Mouse (Mus musculus) midbrain, embryonic 12.5 days (tissue): Measurements from ENCODE around the gene Eif5a. TPM values are rescaled to one million over a fixed set of nuclear protein-coding genes. Genes with fewer than 3 reads are reported as not detected.

Experiments
- ATAC-seq: fragments of 200-750 bp; cut with Nextera tagmentation; 2 replicates; pipeline ENCODE4 v1.8.0; 2017; ENCODE audit warnings: low read depth, moderate TSS enrichment, moderate library complexity; ENCODE audit not compliant: low FRiP score
- H3K27ac ChIP-seq: fragments of 300-500 bp; sonication (generic); replicated peaks from 2 replicates; pipeline ENCODE4 v1.5.1; 2016; ENCODE audit warnings: mild to moderate bottlenecking
- H3K27me3 ChIP-seq: fragments of 300-500 bp; sonication (generic); 2 replicates; pipeline ENCODE4 v1.6.1; 2016; ENCODE audit warnings: mild to moderate bottlenecking
- H3K36me3 ChIP-seq: fragments of 300-500 bp; sonication (generic); 2 replicates; pipeline ENCODE4 v1.6.1; 2016
- H3K4me1 ChIP-seq: fragments of 300-500 bp; sonication (generic); 2 replicates; pipeline ENCODE4 v1.6.1; 2016
- H3K4me2 ChIP-seq: fragments of 300-500 bp; sonication (generic); replicated peaks from 2 replicates; pipeline ENCODE4 v1.6.1; 2016; ENCODE audit warnings: mild to moderate bottlenecking, moderate library complexity
- H3K4me3 ChIP-seq: fragments of 300-500 bp; sonication (generic); 2 replicates; pipeline ENCODE4 v1.5.1; 2016; ENCODE audit warnings: mild to moderate bottlenecking
- H3K9ac ChIP-seq: fragments of 300-500 bp; sonication (generic); replicated peaks from 2 replicates; pipeline ENCODE4 v1.6.1; 2016; ENCODE audit warnings: mild to moderate bottlenecking, moderate library complexity
- H3K9me3 ChIP-seq: fragments of 300-500 bp; sonication (generic); 2 replicates; pipeline ENCODE4 v1.6.1; 2016; ENCODE audit warnings: mild to moderate bottlenecking
- WGBS: fragments of 180-500 bp; shearing (Covaris S2); methylation state at CpG from one replicate; pipeline ENCODE4 v1.1.7; 2016; 5-methylcytosine and 5-hydroxymethylcytosine counted together
- polyA plus RNA-seq: library from polyadenylated mRNA; unstranded; fragments of >200 nt; fragmentation: Nextera tagmentation; extraction: Ambion mirVana; gene quantifications from 2 replicates; pipeline ENCODE4 v1.2.1, GENCODE M21; 2016

Gene Eif5a
- polyA plus RNA-seq, 1 experiment from 2014 or later, result 1,465 TPM

DNA sequence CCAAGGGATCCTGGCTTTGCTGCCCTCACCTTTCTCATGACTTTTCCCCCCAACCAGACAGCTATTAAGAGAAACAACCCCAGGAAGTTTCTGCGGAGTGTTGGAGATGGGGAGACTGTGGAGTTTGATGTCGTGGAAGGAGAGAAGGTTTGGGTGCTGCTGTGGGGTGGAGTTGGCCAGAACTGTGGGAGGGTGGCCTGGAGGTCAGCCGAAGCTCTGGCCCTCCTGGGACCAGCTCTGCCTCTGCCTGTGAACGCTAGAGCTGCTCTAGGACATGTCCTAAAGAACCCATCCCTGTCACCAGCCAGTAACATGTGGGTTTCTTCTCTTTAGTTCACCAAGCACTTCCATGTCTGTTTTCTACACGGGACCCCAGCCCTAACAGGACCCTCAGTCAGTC lies 17.4 kb upstream of the Eif5a start:
- 82% methylated on average over 5 of the region's 5 CpGs for WGBS

GRCm38 (mm10) chr11:69938401-69938979 lies 16.7 kb upstream of the Eif5a start:
- peaks cover 21% of the 10 kb centered on the region for H3K4me1 ChIP-seq
- H3K27ac ChIP-seq, result no peak overlapping the region
- H3K27me3 ChIP-seq, result peaks cover 69% of the 10 kb centered on the region
- no peak overlapping the region for H3K4me3 ChIP-seq
- H3K4me2 ChIP-seq, result no peak overlapping the region
- no peak overlapping the region for H3K9ac ChIP-seq
- ATAC-seq, result no peak
- no peaks in the 10 kb centered on the region for H3K9me3 ChIP-seq
- 28% methylated on average over 9 of the region's 9 CpGs for WGBS
- no peaks in the 10 kb centered on the region for H3K36me3 ChIP-seq

More for the DNA sequence above, 17.4 kb upstream of the Eif5a start:
- H3K27me3 ChIP-seq, result peaks cover 65% of the 10 kb centered on the region
- H3K9ac ChIP-seq, result no peak overlapping the region
- H3K4me2 ChIP-seq, result no peak overlapping the region
- peaks cover 21% of the 10 kb centered on the region for H3K4me1 ChIP-seq
- no peak for ATAC-seq
- no peak overlapping the region for H3K4me3 ChIP-seq
- no peaks in the 10 kb centered on the region for H3K9me3 ChIP-seq
- H3K36me3 ChIP-seq, result no peaks in the 10 kb centered on the region
- H3K27ac ChIP-seq, result no peak overlapping the region

GRCm38 (mm10) chr11:69937834-69938233 lies 16.1 kb upstream of the Eif5a start:
- no peak for ATAC-seq
- peaks cover 69% of the 10 kb centered on the region for H3K27me3 ChIP-seq
- H3K36me3 ChIP-seq, result no peaks in the 10 kb centered on the region
- no peak overlapping the region for H3K27ac ChIP-seq
- no peak overlapping the region for H3K4me2 ChIP-seq
- no peak overlapping the region for H3K4me3 ChIP-seq
- H3K9ac ChIP-seq, result 0 out of 2 replicates have a peak overlapping the region, but pooled peaks have one; percentile 11
- no peaks in the 10 kb centered on the region for H3K9me3 ChIP-seq
- peaks cover 21% of the 10 kb centered on the region for H3K4me1 ChIP-seq
- 67% methylated on average over 5 of the region's 5 CpGs for WGBS

DNA sequence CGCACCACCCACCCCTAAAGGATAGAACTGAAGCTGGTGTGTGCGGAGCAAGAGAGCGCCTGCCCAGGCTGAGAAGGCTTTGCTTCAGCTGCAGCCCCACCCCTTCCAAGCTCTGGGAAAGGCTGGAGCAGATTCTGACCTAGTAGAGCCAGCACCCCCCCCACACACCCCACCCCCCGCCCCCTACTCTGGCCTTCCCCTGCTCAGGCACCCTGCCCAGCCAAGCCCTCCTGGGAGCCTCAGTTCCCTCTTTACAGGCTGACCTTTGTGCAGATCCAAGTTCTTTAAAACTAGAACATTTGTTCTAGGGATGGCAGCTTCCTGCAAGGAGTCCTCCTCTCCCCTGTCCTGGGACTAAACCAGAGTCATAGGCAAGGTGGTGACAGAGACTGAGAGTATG lies 15.6 kb upstream of the Eif5a start:
- no peak for ATAC-seq
- peaks cover 71% of the 10 kb centered on the region for H3K27me3 ChIP-seq
- WGBS, result 36% methylated on average over 4 of the region's 4 CpGs
- H3K9me3 ChIP-seq, result no peaks in the 10 kb centered on the region
- H3K4me1 ChIP-seq, result peaks cover 21% of the 10 kb centered on the region
- H3K36me3 ChIP-seq, result no peaks in the 10 kb centered on the region
- no peak overlapping the region for H3K27ac ChIP-seq
- no peak overlapping the region for H3K4me2 ChIP-seq
- H3K9ac ChIP-seq, result no peak overlapping the region
- H3K4me3 ChIP-seq, result no peak overlapping the region

DNA sequence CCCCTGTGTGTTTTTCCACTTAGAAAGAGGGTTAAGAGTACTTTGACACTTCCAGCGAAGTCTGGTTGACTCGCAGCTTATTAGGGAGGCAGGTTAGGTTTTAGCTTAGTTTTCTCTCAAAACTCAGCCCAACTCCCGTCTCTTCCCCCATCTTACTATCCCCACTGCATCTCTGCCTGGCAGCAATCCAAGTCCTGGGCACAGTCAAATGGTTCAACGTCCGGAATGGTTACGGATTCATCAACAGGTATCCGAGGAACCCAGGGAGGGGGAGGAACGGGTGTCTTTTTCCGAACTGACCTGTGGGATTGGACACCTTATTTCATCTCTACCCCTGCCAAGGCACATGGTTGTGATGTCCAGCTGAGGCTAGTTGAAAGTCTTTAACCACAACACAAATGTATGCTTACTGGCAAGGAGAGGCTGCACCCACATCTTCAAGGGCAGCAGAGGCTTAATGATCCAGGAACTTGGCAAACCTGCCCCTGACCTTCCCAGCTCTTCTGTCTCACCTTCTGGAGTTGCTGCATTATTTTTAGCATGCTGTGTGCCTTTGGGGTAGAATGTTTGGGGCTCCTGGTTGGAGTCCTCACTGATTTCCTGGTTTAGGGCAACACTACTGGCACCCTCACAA lies 15.1 kb upstream of the Eif5a start:
- no peak for ATAC-seq
- Histone ChIP-seq H3K27ac (no peak overlapping the region), H3K36me3 (no peaks in the 10 kb centered on the region), H3K4me2 (peak overlapping the region; percentile 100), H3K27me3 (peaks cover 71% of the 10 kb centered on the region), H3K4me1 (peaks cover 21% of the 10 kb centered on the region), H3K9me3 (no peaks in the 10 kb centered on the region), H3K9ac (peak overlapping the region; percentile 70; the same call in 1 of the 2 replicates), H3K4me3 (peak overlapping the region; percentile 58)
- WGBS, result 45% methylated on average over 9 of the region's 9 CpGs

DNA sequence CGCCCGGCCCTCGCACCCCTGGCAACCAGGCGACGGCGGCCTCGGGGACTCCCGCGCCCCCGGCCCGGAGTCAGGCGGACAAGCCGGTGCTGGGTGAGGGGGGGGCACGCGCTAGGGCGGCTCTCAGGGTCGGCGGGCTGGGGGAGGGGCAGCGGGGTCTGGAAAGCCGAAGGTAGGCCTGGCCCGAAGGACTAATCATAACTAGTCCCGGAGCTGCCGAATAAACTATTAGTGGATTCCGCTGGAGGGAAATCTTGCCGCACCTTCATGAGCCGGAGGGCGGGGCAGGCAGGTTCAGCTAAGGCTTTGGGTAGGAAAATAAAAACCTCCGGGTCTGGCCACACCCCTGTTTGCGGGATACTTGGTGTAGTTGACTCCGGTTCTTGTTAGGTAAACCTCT lies 14.4 kb upstream of the Eif5a start:
- 2% methylated on average over 30 of the region's 30 CpGs for WGBS
- no peak; the same call in 1 of the 2 replicates for ATAC-seq
- no peaks in the 10 kb centered on the region for H3K9me3 ChIP-seq

GRCm38 (mm10) chr11:69935137-69935879 lies 13.6 kb upstream of the Eif5a start, which contains the start of gene Ybx2:
TSS of gene Ybx2 (plus strand) at chr11:69935796.
- H3K4me2 ChIP-seq, result peak within 1 kb of the TSS; percentile 100
- H3K36me3 ChIP-seq, result no peaks in the 10 kb centered on the region
- peak within 1 kb of the TSS; percentile 58 for H3K4me3 ChIP-seq
- ATAC-seq, result peak; percentile 92
- peaks cover 21% of the 10 kb centered on the region for H3K4me1 ChIP-seq
- H3K9ac ChIP-seq, result peak within 1 kb of the TSS; percentile 70
- peaks cover 65% of the 10 kb centered on the region for H3K27me3 ChIP-seq
- H3K27ac ChIP-seq, result no peak within 1 kb of the TSS; the same call in 1 of the 2 replicates
- 1% methylated on average over 60 of the region's 62 CpGs for WGBS
- no peaks in the 10 kb centered on the region for H3K9me3 ChIP-seq

More for the DNA sequence above, 14.4 kb upstream of the Eif5a start:
- peak overlapping the region; percentile 100 for H3K4me2 ChIP-seq
- peak overlapping the region; percentile 58 for H3K4me3 ChIP-seq
- H3K27ac ChIP-seq, result no peak overlapping the region
- no peaks in the 10 kb centered on the region for H3K36me3 ChIP-seq
- H3K27me3 ChIP-seq, result peaks cover 71% of the 10 kb centered on the region
- peak overlapping the region; percentile 70 for H3K9ac ChIP-seq
- H3K4me1 ChIP-seq, result peaks cover 21% of the 10 kb centered on the region

- peaks cover 61% of the 10 kb centered on the region for H3K27me3 ChIP-seq
- H3K9ac ChIP-seq, result no peak overlapping the region
- no peak overlapping the region for H3K27ac ChIP-seq
- H3K4me3 ChIP-seq, result no peak overlapping the region
- H3K36me3 ChIP-seq, result no peaks in the 10 kb centered on the region
- no peak for ATAC-seq
- no peaks in the 10 kb centered on the region for H3K9me3 ChIP-seq
- WGBS, result 24% methylated on average over 6 of the region's 6 CpGs
- peaks cover 21% of the 10 kb centered on the region for H3K4me1 ChIP-seq
- H3K4me2 ChIP-seq, result peak overlapping the region; percentile 100
Observed at GRCm38 (mm10) chr11:69934681-69935080, 12.9 kb upstream of the Eif5a start.

- H3K4me1 ChIP-seq, result peaks cover 21% of the 10 kb centered on the region
- no peak overlapping the region for H3K27ac ChIP-seq
- H3K9ac ChIP-seq, result no peak overlapping the region
- no peaks in the 10 kb centered on the region for H3K36me3 ChIP-seq
- 2% methylated on average over 18 of the region's 18 CpGs for WGBS
- no peaks in the 10 kb centered on the region for H3K9me3 ChIP-seq
- H3K27me3 ChIP-seq, result peaks cover 56% of the 10 kb centered on the region
- peak; percentile 38; the same call in 1 of the 2 replicates for ATAC-seq
- peak overlapping the region; percentile 37 for H3K4me2 ChIP-seq
- peak overlapping the region; percentile 17; the same call in 1 of the 2 replicates for H3K4me3 ChIP-seq
Observed at GRCm38 (mm10) chr11:69934169-69934568, 12.4 kb upstream of the Eif5a start.

DNA sequence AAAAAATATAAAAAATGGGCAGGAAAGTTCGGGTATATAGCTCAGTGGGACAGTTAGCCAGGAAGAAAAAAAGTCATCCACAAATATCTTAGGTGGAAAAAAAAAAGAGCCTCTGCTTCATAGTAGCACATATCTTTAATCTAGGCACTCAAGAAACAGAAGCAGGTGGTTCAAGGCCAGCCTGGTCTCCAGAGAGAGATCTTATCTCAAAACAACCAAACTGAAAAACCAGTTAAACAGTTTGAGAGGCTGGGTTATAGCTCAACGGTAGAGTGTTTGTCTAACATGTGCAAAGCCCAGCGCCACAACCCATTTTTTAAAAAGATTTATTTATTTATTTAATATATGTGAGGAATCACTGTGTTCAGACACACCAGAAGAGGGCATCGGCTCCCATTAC lies 11.3 kb upstream of the Eif5a start:
- Histone ChIP-seq H3K4me1 (peaks cover 21% of the 10 kb centered on the region), H3K9me3 (no peaks in the 10 kb centered on the region), H3K4me2 (no peak overlapping the region), H3K27me3 (peaks cover 45% of the 10 kb centered on the region), H3K9ac (no peak overlapping the region), H3K36me3 (no peaks in the 10 kb centered on the region), H3K27ac (no peak overlapping the region), H3K4me3 (no peak overlapping the region)
- no peak for ATAC-seq
- 76% methylated on average over 4 of the region's 4 CpGs for WGBS

DNA sequence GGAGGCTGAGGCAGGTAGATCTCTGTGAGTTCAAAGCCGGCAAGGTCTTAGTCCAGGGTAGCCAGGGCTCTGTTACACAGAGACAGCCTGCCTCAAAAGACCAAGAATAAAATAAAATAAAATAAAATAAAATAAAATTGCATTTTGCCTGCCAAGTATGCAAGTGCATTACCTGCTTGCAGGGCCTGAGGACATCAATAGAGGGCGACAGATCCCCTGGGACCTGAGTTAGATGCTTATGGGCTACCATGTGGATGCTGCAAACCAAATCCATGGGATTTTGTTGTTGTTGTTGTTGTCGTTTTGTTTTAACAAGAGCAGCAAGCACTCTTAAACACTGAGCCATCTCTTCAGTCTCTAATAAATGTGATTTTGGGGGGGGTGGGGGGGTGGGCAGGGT lies 10.5 kb upstream of the Eif5a start:
- no peaks in the 10 kb centered on the region for H3K9me3 ChIP-seq
- WGBS, result 31% methylated on average over 3 of the region's 3 CpGs
- H3K4me2 ChIP-seq, result no peak overlapping the region

GRCm38 (mm10) chr11:69931769-69932168 lies 10.0 kb upstream of the Eif5a start:
- no peak overlapping the region for H3K4me2 ChIP-seq
- no peaks in the 10 kb centered on the region for H3K36me3 ChIP-seq
- WGBS, result 74% methylated on average over 8 of the region's 8 CpGs
- H3K27ac ChIP-seq, result no peak overlapping the region
- H3K9ac ChIP-seq, result no peak overlapping the region
- ATAC-seq, result no peak
- H3K27me3 ChIP-seq, result peaks cover 32% of the 10 kb centered on the region
- H3K4me1 ChIP-seq, result peaks cover 21% of the 10 kb centered on the region
- no peak overlapping the region for H3K4me3 ChIP-seq
- H3K9me3 ChIP-seq, result no peaks in the 10 kb centered on the region

More for the DNA sequence above, 10.5 kb upstream of the Eif5a start:
- no peak for ATAC-seq
- Histone ChIP-seq H3K4me1 (peaks cover 21% of the 10 kb centered on the region), H3K4me3 (no peak overlapping the region), H3K27me3 (peaks cover 37% of the 10 kb centered on the region), H3K36me3 (no peaks in the 10 kb centered on the region), H3K27ac (no peak overlapping the region), H3K9ac (no peak overlapping the region)
